Mouse (Mus musculus) left cerebral cortex, adult 18-20 months (tissue): ENCODE measurements around the gene Ubr4. TPM values are rescaled to one million over a fixed set of nuclear protein-coding genes. Genes with fewer than 3 reads are reported as not detected.
A peak's percentile ranks its signal among the peaks of the same experiment; 100 is the strongest.
"Not testable (repeated sequence)": the region's sequence is repeated elsewhere in the genome, so short reads cannot be mapped to it uniquely, and the experiment has no call there.

Experiments used
- DNase-seq, 2 experiments: peaks; one replicate each; pipeline ENCODE4 v3.0.0; 2021 to 2022; ENCODE audit warnings: low spot score in 2 of 2, mixed read lengths in 1 of 2
- total RNA-seq, 2 experiments: library from RNA; stranded (reverse); gene quantifications; 2 replicates each; pipeline ENCODE4 v1.2.3; 2021

The Ubr4 gene
- total RNA-seq, 2 experiments from 2014 or later = 168 to 170 TPM

DNA sequence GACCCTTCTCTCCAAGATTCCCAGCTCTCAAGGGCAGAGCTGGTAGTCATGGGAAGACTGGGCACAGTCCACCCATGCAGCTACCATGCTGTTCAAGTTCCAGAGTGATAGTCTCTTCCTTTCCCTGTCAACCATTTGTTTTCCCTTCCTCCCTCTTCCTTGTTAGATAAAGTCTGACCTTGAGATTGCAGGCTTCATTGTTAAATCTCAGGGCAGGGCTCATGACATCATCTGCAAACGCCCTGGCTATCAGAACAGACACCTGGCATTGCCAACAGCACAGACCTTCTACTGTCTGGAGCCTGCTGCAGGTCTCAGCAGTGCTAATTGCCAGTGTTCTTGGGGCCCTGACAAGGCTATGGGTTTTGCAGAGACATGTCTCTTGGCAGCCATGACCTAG, 129.0 kb downstream of the Ubr4 start:
- no peak for DNase-seq

DNA sequence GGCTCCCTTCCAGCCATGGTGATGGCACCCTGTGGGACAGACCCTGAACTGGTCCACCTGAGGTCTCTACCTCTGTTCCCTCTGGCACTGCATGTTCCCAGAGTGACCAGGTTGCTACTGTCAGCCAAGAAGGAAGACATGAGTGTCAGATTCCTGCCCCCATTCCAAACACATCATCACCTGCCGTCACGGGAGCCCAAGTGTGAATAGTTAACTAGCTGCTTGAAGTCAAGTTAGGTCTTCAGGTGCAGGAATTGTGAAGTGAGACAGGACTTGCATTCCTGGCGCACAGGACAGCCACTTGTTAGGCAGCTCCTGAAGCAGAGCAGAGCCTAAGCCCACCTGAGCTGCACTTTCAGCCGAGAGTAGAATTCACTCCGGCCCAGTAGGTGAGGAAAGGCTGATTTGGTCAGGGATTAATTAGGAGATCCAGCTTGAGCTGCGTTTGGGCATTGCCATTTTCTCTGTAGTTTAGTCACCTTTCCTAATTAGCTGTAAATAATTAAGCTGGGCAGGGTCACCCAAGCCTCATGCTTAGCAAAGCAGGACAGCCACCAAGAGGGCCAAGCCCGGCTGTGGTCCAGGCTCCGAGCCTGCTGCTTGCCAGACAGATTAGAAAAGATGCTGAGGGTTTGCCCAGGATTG, 131.2 kb downstream of the Ubr4 start:
- DNase-seq = no peak

DNA sequence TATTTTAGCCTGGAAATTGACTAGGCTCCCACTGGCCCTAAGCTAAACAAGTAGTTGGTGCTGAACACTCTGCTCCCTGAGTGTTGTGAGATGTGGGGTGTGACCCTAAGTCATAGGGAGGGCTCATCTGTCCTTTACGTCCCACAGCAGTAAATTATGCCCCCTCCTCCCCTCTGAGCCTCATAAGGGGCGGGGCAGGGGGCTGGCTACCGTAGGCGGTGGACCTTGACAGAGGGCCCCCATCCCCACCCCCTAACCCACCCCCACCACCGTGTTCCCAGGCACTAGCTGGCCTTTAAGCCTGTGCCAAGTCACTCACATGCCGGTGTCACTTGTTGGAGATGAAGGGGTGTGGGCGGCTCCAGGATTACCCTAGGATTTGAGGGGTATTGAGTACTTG, 132.1 kb downstream of the Ubr4 start:
- DNase-seq = no peak

DNA sequence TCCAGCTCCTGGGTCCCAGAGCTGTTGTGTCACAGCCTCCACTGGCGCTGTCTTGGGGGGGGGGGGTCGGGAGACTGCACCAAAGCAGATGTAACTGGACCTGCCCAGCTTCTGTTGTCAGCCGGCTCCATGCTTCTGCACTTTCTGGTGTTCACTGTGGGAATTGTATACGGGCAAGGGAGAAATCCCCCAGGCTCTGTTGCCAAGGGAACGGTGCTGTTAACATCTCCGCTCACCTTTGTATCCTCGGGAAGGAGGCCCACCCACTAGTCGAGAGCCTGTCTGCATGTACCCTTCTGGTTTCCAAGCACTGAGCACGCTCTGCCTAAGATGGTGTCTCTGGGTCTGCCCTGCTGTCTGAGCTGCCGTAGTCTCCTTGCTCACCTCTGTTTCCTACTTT, 134.7 kb downstream of the Ubr4 start:
- no peak for DNase-seq

DNA sequence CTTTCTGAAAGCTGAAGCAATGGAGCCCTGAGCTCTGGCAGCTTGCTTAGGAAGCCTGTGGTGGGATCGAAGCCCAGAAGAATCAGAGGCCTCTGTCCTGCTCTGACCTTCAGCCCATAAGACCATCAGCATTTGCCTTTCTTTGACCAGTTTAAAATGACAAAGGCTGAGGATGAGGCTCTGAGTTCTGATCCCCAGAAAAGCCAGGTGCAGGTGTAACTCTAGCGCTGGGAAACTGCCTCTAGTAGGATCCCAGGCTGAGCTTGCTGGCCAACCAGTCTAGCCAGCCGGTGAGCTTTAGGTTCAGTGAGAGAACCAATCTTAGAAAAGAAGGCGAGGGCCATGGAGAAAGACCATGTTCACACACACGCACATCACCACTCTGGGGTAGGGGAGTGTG, 135.9 kb downstream of the Ubr4 start:
- DNase-seq = no peak

DNA sequence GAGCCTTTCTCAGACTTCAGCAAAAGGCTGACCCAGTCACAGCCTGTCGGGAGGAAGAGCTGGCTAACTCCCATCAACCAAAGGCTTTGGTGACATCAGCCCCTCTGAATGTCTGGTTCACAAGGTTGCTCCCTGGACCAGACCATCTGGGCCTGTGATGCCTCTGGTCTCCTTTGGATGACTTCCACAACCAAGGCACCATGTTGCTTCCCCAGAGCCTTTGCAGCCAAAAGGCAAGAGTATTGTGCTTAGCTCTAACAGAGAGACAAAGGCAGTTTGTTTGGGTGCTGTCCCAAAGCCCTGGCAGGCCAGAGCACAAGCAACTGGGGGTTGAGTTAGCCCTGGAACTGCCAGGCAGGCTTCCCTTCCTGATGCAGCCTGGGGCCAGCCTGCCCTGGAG, 137.5 kb downstream of the Ubr4 start:
- DNase-seq = no peak

DNA sequence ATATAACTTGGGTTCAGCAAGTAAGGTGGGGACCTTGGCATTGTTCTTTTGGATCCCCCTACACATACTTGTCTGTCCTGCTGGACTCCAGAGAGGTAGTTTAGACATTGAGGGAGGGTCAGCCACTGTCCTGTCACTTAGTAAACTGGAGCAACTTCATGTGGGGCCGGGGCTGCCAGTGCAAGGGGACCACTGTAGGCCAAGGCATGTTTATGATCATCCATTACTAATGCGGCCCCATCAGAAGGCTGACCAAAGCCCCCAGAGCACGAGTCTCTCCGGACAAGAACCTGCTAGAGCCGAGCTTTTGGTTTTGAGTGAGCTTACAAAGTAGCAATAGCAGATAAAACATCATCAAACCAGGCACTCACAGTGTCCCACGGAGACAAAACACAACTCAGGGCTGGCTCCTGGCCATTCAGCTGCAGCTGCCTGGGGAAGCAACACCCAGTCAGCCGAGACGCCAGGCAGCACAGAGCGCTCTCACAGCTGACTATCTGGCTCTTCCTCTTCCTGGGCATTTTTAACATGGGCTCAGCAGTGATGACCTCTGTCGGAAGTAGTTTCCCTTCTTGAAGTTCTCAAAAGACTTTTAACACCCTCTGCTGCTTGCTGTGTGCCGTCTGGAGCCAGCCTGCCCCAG, 138.1 kb downstream of the Ubr4 start:
- peak; percentile 52 to 59 for DNase-seq

DNA sequence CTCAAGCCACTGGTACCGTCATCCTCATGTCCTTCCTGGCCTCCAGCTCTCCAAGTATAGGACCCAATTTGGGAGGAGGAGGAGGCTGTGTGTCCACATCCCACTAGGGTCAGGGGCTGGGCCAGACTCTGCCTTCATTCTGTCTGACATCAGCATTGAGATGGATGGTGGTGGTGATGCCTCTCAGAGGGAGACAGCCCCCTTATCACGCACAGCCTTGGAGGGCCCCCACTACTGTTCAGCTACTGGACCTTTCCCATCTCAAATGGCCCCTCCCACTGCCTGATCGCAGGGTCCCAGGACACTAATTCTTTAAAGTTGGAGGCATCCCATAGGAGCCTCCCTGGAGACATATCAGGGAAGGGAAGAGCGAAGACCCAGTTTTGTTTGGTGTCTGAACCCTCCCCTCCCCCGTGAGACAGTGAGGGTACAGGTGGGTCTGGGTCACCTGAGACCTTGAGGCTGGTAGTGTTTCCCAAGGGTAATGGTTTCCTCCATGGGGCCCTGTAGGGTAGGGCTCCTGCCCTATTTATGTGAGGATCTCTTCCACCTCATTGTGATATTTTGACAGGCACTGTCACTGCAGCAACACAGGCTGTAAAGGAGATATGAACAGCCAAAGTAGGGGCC, 139.2 kb downstream of the Ubr4 start:
- DNase-seq = no peak

DNA sequence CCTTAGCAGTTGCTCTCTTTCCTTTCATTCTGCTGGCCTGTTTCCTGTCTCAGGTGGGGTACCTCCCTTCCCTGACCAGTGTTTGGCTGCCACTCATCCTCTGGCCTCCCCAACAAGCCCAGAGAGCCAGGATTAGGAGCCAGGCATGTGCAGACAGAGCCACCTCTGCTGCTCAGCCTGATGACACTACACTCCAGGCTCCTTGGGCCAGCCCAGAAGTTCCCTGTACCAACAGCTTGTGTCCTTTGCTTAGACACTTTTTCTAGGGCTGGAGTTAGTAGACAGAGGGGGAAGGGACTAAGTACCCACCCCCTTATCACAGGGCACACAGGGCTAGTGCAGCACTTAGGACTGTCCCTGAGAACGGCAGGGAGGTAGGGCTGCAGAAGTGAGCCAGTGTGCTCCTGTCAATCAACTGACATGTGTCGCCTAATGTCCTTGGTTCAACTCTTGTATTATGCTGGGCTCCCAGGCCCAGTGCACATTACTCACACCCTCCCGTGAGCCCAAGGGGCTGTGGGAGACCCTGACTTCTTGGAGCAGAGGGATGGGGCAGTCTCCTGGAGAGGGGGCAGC, 139.9 kb downstream of the Ubr4 start:
- DNase-seq = no peak

DNA sequence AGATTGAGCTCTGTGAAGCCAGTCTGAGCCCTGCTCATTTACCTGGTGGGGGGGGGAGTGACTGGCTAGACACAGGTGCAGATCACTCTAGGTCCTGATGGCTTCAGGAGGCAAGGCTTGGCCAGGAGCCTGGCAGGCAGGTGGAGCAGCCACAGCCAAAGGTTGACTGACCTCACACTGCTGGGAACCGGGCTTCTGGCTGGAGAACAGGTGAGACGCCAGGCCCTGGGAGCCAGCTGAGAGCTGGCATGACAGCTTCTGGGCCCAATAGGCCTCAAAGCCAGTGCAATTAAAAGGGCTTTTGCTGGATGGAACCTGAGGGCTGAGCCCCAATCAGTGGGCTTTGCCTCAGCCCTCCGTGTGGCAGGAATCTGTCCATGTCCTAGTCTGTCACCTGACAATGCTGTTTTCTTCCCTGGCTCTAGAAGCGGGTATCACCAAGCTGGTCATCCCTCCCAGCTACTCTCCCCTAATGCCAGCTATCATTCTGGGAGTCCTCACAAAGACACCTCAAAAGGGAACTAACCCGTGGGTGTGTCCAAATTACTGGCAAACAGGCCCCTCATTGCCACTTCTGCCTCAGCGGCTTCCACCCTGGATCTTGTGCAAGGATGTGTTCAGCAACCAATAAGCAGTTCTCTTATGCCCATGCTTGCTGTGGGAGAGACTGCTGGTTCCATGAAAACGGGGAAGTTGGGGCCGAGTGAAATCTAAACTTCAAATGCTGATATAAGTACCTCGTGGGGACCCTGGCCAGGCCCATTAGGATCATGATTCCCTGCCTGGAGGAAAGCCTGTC, 141.0 kb downstream of the Ubr4 start:
- no peak for DNase-seq

DNA sequence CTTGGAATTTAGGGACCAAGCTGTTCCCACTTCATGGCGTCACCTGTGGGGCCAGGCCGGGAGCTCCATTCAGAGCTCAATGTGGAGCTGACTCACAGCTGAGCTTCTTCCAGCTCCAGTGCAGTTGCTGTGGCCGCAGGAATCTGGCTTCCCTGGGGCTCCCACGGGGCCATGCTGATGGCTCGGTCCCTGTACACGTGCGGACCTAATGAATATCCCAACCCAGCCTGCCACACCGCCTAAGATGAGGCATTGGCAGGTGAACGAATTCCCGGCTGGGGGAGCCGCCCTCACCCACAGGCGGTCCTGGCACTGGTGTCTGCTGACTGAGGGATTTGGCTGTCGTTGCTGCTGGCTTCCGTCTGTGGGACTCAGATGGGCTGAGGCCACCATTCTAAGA, 148.4 kb downstream of the Ubr4 start:
- no peak for DNase-seq

DNA sequence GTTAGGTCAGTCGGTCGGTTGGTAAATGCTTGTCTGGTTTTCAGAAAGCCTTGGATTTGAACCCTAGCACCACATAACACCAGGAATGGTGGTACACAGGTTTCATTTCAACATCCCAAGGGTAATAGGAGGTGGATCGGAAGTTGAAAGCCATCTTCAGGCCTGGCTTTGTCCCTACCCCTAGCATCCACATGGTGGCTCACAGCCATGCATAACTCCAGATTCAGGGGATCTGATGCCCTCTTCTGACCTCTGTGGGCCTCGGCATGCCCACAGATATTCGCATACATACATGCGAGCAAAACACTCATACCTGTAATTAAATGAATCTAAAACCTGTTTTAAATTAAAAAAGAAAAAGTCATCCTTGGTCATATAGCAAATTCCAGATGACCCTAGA, 149.3 kb downstream of the Ubr4 start:
- DNase-seq = no peak

DNA sequence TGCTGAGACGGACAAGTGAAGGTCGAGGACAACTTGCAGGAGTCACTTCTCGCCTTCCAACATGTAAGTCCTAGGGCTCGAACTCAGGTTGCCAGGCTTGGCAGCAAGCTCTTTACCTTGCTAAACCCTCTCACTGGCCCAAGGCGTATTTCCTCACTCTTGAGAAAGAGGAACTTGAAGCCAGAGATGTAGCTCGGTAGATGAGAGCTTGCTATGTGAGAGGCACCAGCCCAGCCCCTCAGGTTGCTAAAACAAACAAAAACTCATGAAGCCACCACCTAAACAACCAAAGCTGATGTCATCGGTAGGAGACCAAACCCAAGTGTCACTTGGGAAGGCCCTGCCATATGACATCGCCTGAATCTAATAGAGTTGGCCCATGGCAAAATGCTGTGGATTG, 151.5 kb downstream of the Ubr4 start:
- DNase-seq = no peak

DNA sequence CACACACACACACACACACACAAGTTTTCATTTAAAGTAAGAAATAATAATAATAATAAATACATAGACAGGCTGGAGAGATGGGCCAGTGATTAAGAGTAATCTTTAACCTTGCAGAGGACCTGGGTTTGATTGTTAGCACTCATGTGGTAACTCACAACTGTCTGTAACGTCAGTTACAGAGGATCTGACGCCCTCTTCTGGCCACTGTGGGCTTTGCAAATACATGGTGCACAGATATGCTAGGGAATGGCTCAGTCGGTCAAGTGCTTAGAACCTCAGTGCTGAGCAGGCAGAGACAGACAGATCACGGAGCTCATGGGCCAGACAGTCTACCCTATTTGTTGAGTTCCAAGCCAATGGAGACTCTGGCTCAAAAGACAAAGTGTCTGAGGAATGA, 153.3 kb downstream of the Ubr4 start:
- no peak for DNase-seq

DNA sequence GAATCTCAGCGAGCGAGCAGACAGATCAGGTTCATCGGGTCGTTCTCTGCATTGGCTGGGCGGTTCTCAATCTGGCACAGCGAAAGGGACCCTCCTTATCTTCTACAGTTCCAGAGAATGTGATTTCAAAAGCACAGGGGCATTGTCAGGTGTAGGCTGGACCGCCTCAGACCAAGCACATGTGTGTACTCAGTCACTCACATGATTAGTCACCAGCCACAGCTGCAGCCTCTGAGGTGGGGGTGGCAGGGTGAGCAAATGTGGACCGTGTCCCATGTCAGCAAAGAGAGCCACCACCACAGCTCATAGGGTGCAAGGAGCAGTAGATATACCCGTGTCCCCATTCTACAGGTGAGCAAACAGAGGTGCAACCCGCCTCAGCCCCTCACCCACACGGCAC, 154.3 kb downstream of the Ubr4 start:
- no peak for DNase-seq

DNA sequence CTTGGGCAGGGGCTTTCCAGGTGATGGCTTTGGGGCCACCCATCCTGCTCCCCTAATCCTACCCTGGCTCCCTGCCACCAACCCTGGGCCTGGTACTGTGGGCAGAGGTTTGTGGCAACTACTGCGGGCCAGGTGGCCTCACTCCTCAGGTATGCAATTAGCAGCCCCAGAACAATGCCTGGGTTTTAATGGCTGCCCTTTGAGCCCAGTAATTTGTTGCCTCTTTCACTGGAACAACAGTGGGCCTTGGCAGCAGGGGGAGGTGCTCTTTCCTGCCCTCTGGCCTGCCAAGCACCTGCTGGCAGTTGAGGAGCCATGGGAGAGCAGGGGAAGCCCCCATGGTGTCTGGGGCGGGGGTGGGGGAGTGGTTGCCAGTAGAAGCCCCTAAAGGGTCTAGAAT, 156.7 kb downstream of the Ubr4 start:
- no peak for DNase-seq

DNA sequence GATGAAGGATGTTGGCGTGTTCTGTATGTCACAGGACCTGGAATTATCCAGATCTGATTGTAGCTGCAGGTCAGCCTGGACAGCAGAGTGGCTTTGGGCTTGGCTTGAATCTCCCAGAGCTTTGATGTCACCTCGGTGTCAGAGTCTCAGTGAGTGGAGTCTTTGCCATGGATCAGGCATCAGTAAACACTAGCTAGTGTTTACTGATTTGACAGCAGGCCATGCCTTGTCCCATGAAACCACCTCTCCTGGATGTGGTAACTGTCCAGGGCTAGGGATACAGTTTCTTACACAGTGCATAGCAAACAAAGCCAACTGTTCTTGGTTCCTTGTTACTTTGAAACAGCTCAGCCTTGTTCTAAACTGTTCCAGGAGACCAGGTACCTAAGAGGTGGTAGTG, 159.1 kb downstream of the Ubr4 start:
- no peak for DNase-seq

DNA sequence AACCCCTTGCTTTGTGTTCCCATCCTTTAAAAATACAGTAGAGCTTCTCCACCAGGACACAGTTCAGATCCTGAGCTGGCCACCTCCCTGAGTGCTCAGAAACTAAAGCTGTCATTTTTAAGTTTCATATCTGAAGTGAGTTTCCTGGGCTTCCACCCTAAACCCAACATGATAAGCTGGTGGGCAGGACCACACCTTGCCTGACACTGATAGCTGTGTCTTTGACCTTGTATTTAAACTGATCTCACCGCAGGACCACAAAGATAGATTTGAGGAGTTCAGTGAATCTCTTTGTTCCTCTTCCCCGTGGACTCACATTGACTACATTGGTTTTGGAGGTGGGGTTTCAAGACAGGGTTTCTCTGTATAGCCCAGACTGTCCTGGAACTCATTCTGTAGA, 160.6 kb downstream of the Ubr4 start:
- DNase-seq = no peak

DNA sequence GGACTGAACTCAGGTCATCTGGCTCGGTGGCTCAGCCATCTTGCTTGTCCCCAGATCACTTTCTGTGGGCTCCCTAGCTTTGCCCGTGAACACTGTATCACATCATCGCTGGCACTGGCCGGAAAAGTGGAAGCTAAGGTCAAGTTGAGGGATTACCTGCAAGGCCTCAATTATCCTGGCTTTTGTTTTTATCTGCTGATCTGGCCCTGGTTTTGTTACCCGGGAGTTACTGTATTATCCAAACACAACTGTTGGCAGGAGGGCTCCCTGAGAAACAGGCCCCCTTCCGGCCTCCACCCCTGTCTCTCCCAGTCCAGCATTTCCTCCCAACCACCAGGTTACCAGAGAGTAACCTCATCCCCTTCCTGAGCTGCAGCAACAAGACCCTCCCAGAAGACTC, 166.8 kb downstream of the Ubr4 start:
- no peak for DNase-seq

DNA sequence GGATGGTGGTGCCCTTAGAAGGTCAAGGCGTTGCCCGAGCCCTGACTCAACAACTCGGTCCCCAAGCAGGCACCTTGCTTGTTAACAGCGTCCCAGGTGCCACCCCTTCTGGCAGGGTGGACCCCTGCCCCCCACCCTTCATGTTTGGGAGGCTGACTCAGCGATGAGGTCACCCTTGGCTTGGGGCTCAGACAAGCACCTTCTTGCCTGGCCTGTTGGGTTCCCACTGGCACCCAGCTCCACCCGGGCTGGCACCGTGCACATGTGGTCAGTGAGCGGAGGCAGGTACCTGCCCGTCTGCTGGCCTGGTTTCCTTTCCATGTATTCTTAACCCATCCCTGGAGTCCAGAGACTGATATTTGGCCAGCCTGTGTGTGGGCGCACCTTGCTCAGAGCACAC, 169.5 kb downstream of the Ubr4 start:
- DNase-seq = no peak

DNA sequence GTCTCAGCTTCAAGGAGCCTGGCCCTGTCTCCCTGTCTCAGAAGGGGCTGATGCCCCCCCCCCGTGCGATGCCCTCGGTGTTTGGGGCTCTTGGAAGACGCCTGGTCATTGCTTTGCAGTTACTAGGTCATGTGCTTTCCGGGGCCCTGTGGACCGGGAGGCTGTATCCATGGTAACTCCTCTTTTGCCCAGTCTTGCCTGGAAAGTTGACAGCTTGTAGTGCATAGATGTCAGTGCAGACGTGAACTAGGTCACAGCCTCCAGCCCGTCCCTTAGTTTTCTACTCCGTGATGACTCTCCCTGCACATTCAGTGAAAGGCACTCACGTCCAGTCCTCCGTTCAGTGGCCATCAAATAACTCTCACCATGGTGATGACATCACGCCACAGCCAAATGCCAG, 174.1 kb downstream of the Ubr4 start:
- peak; percentile 4 to 6 for DNase-seq

DNA sequence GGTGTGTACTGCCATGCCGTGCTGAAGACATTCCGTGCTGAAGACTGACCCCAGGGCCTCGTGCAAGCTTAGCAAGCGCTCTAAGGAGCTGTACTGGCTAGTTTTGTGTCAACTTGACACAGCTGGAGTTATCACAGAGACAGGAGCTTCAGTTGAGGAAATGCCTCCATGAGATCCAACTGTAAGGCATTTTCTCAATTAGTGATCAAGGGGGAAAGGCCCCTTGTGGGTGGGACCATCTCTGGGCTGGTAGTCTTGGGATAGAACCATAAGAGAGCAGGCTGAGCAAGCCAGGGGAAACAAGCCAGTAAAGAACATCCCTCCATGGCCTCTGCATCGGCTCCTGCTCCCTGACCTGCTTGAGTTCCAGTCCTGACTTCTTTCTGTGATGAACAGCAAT, 177.8 kb downstream of the Ubr4 start, which contains the start of gene Iffo2:
Gene Iffo2, plus strand, starts transcription at position 301 of the 400 bp plus-strand sequence.
- not testable (repeated sequence) for DNase-seq
